Mouse (Mus musculus): ENCODE data around the gene Hpf1. TPM values are rescaled to one million over a fixed set of nuclear protein-coding genes. Genes with fewer than 3 reads are reported as not detected.

The Hpf1 gene
- total and polyA plus RNA-seq, 3 experiments: 73.2 to 83.5 TPM; not detected in 1

- TF ChIP-seq POLR2A (IDR thresholded peaks at IDR 0.05; ENCODE audit: control insufficient read depth in 1 of 2, insufficient read depth in 1 of 2, low read depth in 1 of 2, low read length in 2 of 2, poor library complexity in 1 of 2) (no peak), USF2 (IDR thresholded peaks at IDR 0.05; ENCODE audit: borderline replicate concordance in 1 of 2, insufficient read depth in 1 of 2, low read depth in 1 of 2, low read length in 2 of 2) (no peak), MAX (IDR thresholded peaks at IDR 0.05; ENCODE audit: low read length) (no peak), HCFC1 (IDR thresholded peaks at IDR 0.05; ENCODE audit: low read depth, low read length) (0 out of 2 replicates have a peak, but pooled peaks have one; percentile 20), SIN3A (IDR thresholded peaks at IDR 0.05; ENCODE audit: low read length) (peak; percentile 77), ZMIZ1 (IDR thresholded peaks at IDR 0.05; ENCODE audit: low read depth, low read length) (no peak), BHLHE40 (IDR thresholded peaks at IDR 0.05; ENCODE audit: borderline replicate concordance, low read depth, low read length) (no peak), RAD21 (IDR thresholded peaks at IDR 0.05; ENCODE audit: low read depth, low read length) (no peak), ELF1 (IDR thresholded peaks at IDR 0.05; ENCODE audit: low read depth, low read length) (no peak), TBP (IDR thresholded peaks at IDR 0.05; ENCODE audit: low read depth, low read length) (no peak), ZKSCAN1 (IDR thresholded peaks at IDR 0.05; ENCODE audit: low read depth, low read length) (no peak), KAT2A (conservative IDR thresholded peaks at IDR 0.05; ENCODE audit: low read depth, low read length) (no peak), UBTF (IDR thresholded peaks at IDR 0.05; ENCODE audit: borderline replicate concordance, insufficient read depth, low read depth, low read length) (no peak), MYC (IDR thresholded peaks at IDR 0.05; ENCODE audit: low read depth, low read length) (peak; percentile 74; the same call in 1 of the 2 replicates)
Measured at GRCm38 (mm10) chr8:60956847-60957246, 66.6 kb downstream of the Hpf1 start (continued).

Other genes starting within 250 kb of the Hpf1 start
- 28.8 and 34.6 TPM in 2 replicates for gene Clcn3, start 92.9 kb downstream of the Hpf1 start, total RNA-seq (2012; rRNA removed)
- gene Clcn3, start 92.9 kb downstream of the Hpf1 start, polyA plus RNA-seq (2012; ENCODE audit: insufficient read depth in 1 of 2, insufficient read length in 2 of 2, low read depth in 1 of 2, low replicate concordance in 2 of 2, missing spikeins in 1 of 2): 10 to 100 TPM; 33.0 to 65.6 TPM
- 8.9 and 11.5 TPM in 2 replicates for gene Nek1, start 102.8 kb downstream of the Hpf1 start, total RNA-seq (2012; rRNA removed)
- 10 to 100 TPM; 15.6 to 35.3 TPM for gene Nek1, start 102.8 kb downstream of the Hpf1 start, polyA plus RNA-seq (2012; ENCODE audit: insufficient read depth in 1 of 2, insufficient read length in 2 of 2, low read depth in 1 of 2, low replicate concordance in 2 of 2, missing spikeins in 1 of 2)